Mouse (Mus musculus): ENCODE measurements around the gene Cdcp1.

- TF ChIP-seq CTCF (conservative IDR thresholded peaks at IDR 0.05; ENCODE audit: insufficient read depth, insufficient read length, low read depth, low read length), result no peak
- no peak for TF ChIP-seq POLR2A (IDR thresholded peaks at IDR 0.05; ENCODE audit: low read depth, low read length)
Measured at GRCm38 (mm10) chr9:123260611-123261021, 44.8 kb upstream of the Cdcp1 start, which contains the start of gene Tmem158.

All from kidney, adult 2 months (tissue).